Mouse (Mus musculus) liver, embryonic 16.5 days (tissue): ENCODE results near the gene Supt5. TPM values are rescaled to one million over a fixed set of nuclear protein-coding genes. Genes with fewer than 3 reads are reported as not detected.

Experiments used
- ATAC-seq: fragments of 200-750 bp; cut with Nextera tagmentation; 2 replicates; pipeline ENCODE4 v1.8.0; 2017; ENCODE audit warnings: low read depth, mild to moderate bottlenecking, moderate number of reproducible peaks, moderate library complexity
- H3K27ac ChIP-seq: fragments of 300-500 bp; sonication (generic); 2 replicates; pipeline ENCODE4 v1.5.1; 2014; ENCODE audit warnings: mild to moderate bottlenecking, low read length
- H3K27me3 ChIP-seq: fragments of 300-500 bp; sonication (generic); 2 replicates; pipeline ENCODE4 v1.6.1; 2014; ENCODE audit warnings: low read depth, low read length, mixed read lengths; ENCODE audit not compliant: control insufficient read depth, insufficient read depth
- H3K36me3 ChIP-seq: fragments of 300-500 bp; sonication (generic); 2 replicates; pipeline ENCODE4 v1.6.1; 2014; ENCODE audit warnings: mild to moderate bottlenecking; ENCODE audit not compliant: control insufficient read depth, insufficient read depth
- H3K4me1 ChIP-seq: fragments of 300-500 bp; sonication (generic); 2 replicates; pipeline ENCODE4 v1.6.1; 2014; ENCODE audit warnings: low read depth, low read length, mixed read lengths; ENCODE audit not compliant: control insufficient read depth
- H3K4me2 ChIP-seq: fragments of 300-500 bp; sonication (generic); 2 replicates; pipeline ENCODE4 v1.6.1; 2014; ENCODE audit warnings: low read depth, low read length, mixed read lengths
- H3K4me3 ChIP-seq: fragments of 300-500 bp; sonication (generic); 2 replicates; pipeline ENCODE4 v1.5.1; 2014; ENCODE audit warnings: low read depth, mild to moderate bottlenecking, low read length
- H3K9ac ChIP-seq: fragments of 300-500 bp; sonication (generic); 2 replicates; pipeline ENCODE4 v1.6.1; 2014; ENCODE audit warnings: low read depth, low read length
- H3K9me3 ChIP-seq: fragments of 300-500 bp; sonication (generic); replicated peaks from 2 replicates; pipeline ENCODE4 v1.6.1; 2016; ENCODE audit warnings: low read length; ENCODE audit not compliant: control insufficient read depth
- WGBS: fragments of 180-500 bp; shearing (Covaris S2); extraction: QIAGEN DNeasy Blood & Tissue Kit; methylation state at CpG from one replicate; pipeline ENCODE4 v1.1.7; 2014; ENCODE audit not compliant: insufficient replicate concordance; 5-methylcytosine and 5-hydroxymethylcytosine counted together
- polyA plus RNA-seq: library from polyadenylated mRNA; unstranded; fragments of >200 nt; fragmentation: Nextera tagmentation; extraction: Ambion mirVana; gene quantifications from 2 replicates; pipeline ENCODE4 v1.2.1, GENCODE M21; 2015

Gene Supt5
- polyA plus RNA-seq, 1 experiment from 2014 or later: 34.0 TPM

- Histone ChIP-seq H3K4me2 (no peak overlapping the region), H3K9me3 (no peaks in the 10 kb centered on the region), H3K9ac (no peak overlapping the region), H3K36me3 (peaks cover 10% of the 10 kb centered on the region), H3K27ac (peak overlapping the region; percentile 16), H3K4me3 (no peak overlapping the region), H3K4me1 (peaks cover 12% of the 10 kb centered on the region), H3K27me3 (no peaks in the 10 kb centered on the region)
- WGBS: 62% methylated on average over 7 of the region's 7 CpGs
- no peak for ATAC-seq
Measured at GRCm38 (mm10) chr7:28358431-28358830, 19.9 kb upstream of the Supt5 start.

GRCm38 (mm10) chr7:28357984-28358383 is 19.4 kb upstream of the Supt5 start:
- Histone ChIP-seq H3K27me3 (no peaks in the 10 kb centered on the region), H3K9ac (no peak overlapping the region), H3K27ac (peak overlapping the region; percentile 16), H3K4me2 (peak overlapping the region; percentile 21), H3K4me1 (peaks cover 17% of the 10 kb centered on the region), H3K9me3 (no peaks in the 10 kb centered on the region), H3K36me3 (peaks cover 14% of the 10 kb centered on the region), H3K4me3 (no peak overlapping the region)
- WGBS: 14% methylated on average over 5 of the region's 5 CpGs
- ATAC-seq: peak; percentile 57

GRCm38 (mm10) chr7:28356981-28357380 is 18.4 kb upstream of the Supt5 start:
- Histone ChIP-seq H3K27me3 (no peaks in the 10 kb centered on the region), H3K9ac (no peak overlapping the region), H3K4me3 (no peak overlapping the region), H3K4me1 (peaks cover 22% of the 10 kb centered on the region), H3K4me2 (no peak overlapping the region), H3K27ac (peak overlapping the region; percentile 16), H3K9me3 (no peaks in the 10 kb centered on the region), H3K36me3 (peaks cover 21% of the 10 kb centered on the region)
- ATAC-seq: peak; percentile 16; the same call in 1 of the 2 replicates
- WGBS: 47% methylated on average over 5 of the region's 5 CpGs

- peaks cover 25% of the 10 kb centered on the region for H3K36me3 ChIP-seq
- H3K9ac ChIP-seq: no peak overlapping the region
- no peak for ATAC-seq
- no peak overlapping the region for H3K27ac ChIP-seq
- no peaks in the 10 kb centered on the region for H3K27me3 ChIP-seq
- WGBS: 81% methylated on average over 3 of the region's 3 CpGs
- no peaks in the 10 kb centered on the region for H3K9me3 ChIP-seq
- peaks cover 31% of the 10 kb centered on the region for H3K4me1 ChIP-seq
- no peak overlapping the region for H3K4me3 ChIP-seq
- H3K4me2 ChIP-seq: no peak overlapping the region
Measured at GRCm38 (mm10) chr7:28355221-28355620, 16.7 kb upstream of the Supt5 start.

DNA sequence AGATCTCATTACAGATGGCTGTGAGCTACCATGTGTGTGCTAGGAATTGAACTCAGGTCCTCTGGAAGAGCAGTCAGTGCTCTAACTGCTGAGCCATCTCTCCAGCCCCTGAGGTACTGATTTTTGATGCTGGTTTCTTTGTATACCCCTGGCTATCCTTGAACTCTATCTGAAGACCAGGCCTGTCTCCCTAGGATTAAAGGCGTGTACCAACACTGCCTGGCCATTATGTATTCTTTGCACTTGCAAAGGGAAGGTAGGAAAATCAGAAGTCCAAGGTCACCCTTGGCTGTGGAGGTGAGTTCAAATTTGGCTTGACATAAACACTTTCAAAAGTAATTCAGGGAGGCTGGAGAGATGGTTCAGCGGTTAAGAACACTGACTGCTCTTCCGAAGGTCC is 16.1 kb upstream of the Supt5 start:
- H3K4me3 ChIP-seq: no peak overlapping the region
- H3K9ac ChIP-seq: no peak overlapping the region
- H3K9me3 ChIP-seq: no peaks in the 10 kb centered on the region
- peaks cover 37% of the 10 kb centered on the region for H3K4me1 ChIP-seq
- 78% methylated on average over 3 of the region's 3 CpGs for WGBS
- no peak for ATAC-seq
- no peak overlapping the region for H3K4me2 ChIP-seq
- H3K36me3 ChIP-seq: peaks cover 25% of the 10 kb centered on the region
- H3K27me3 ChIP-seq: no peaks in the 10 kb centered on the region
- no peak overlapping the region for H3K27ac ChIP-seq

DNA sequence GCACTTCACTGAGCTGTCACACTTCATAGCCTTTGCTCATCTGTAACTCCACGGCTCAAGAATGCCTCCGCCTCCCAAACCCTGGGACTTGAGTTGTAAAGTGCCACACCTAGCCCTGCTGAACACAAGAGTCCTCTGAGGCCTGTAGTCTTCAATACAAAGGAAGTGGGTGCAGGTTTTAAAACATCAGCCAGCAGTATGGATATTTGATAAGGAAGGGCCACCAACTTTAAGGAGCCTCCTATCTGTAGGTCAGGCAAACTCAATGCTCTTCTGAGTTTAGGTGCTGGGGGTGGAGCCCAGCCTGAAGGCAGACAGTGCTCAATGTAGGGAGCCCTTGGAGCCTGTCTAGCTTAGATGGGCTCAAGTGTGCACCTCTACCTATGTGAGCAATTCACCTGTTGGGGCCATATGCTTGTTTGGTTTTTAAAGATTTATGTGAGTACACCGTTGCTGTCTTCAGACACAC is 15.6 kb upstream of the Supt5 start:
- Histone ChIP-seq H3K9ac (no peak overlapping the region), H3K4me3 (no peak overlapping the region), H3K4me2 (no peak overlapping the region), H3K36me3 (peaks cover 25% of the 10 kb centered on the region), H3K9me3 (no peaks in the 10 kb centered on the region), H3K4me1 (peaks cover 40% of the 10 kb centered on the region), H3K27me3 (no peaks in the 10 kb centered on the region), H3K27ac (no peak overlapping the region)
- ATAC-seq: no peak
- WGBS: 69% methylated on average over 3 of the region's 3 CpGs

GRCm38 (mm10) chr7:28353267-28353666 is 14.7 kb upstream of the Supt5 start:
- no peak for ATAC-seq
- Histone ChIP-seq H3K9me3 (no peaks in the 10 kb centered on the region), H3K27ac (no peak overlapping the region), H3K36me3 (peaks cover 25% of the 10 kb centered on the region), H3K4me3 (no peak overlapping the region), H3K4me2 (no peak overlapping the region), H3K27me3 (no peaks in the 10 kb centered on the region), H3K4me1 (peaks cover 40% of the 10 kb centered on the region), H3K9ac (no peak overlapping the region)
- WGBS: 91% methylated on average over 2 of the region's 2 CpGs

DNA sequence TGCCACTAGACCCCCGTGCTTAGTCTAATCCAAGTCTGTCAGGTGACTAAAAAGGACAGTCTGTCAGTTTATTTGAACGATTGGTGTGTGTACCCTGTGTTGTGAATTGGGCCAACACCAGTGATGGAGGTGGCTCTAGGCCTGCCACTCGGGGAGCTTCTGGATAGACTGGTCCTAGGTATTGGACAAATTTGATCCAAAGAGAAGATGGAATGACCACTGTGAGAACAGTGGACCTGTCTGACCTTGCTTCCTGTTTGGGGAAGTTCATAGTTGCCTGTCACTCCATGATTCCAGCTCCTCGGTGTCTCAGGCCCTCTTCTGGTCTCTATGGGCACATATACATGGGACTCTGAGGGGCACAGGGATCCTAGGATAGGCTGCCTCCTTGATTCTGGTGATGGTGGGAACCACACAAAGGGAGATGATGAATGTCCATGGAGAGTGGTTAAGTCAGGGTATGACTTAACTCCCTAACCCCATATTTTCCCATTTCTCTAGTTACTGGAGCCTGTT is 13.2 kb upstream of the Supt5 start:
- Histone ChIP-seq H3K4me3 (peak overlapping the region; percentile 89), H3K9me3 (no peaks in the 10 kb centered on the region), H3K9ac (peak overlapping the region; percentile 95), H3K4me2 (peak overlapping the region; percentile 87), H3K27me3 (no peaks in the 10 kb centered on the region), H3K4me1 (peaks cover 30% of the 10 kb centered on the region), H3K36me3 (peaks cover 25% of the 10 kb centered on the region), H3K27ac (peak overlapping the region; percentile 73)
- 7% methylated on average over 4 of the region's 4 CpGs for WGBS
- ATAC-seq: no peak

- peak within 1 kb of the TSS; percentile 87 for H3K4me2 ChIP-seq
- peaks cover 27% of the 10 kb centered on the region for H3K4me1 ChIP-seq
- peak within 1 kb of the TSS; percentile 73 for H3K27ac ChIP-seq
- H3K4me3 ChIP-seq: peak within 1 kb of the TSS; percentile 89
- 2% methylated on average over 50 of the region's 50 CpGs for WGBS
- peaks cover 25% of the 10 kb centered on the region for H3K36me3 ChIP-seq
- H3K9ac ChIP-seq: peak within 1 kb of the TSS; percentile 95
- no peaks in the 10 kb centered on the region for H3K27me3 ChIP-seq
- peak; percentile 94 for ATAC-seq
- H3K9me3 ChIP-seq: no peaks in the 10 kb centered on the region
Measured at GRCm38 (mm10) chr7:28350155-28350883, 11.8 kb upstream of the Supt5 start, which contains the start of gene Rps16. Gene Rps16, plus strand, starts transcription at chr7:28350652.
